Mouse (Mus musculus) liver, embryonic 11.5 days (tissue): Measurements from ENCODE around the gene Gm36245. TPM values are rescaled to one million over a fixed set of nuclear protein-coding genes. Genes with fewer than 3 reads are reported as not detected.

Experiments used
- ATAC-seq: fragments of 200-750 bp; cut with Nextera tagmentation; replicated peaks from 2 replicates; pipeline ENCODE4 v1.8.0; 2017; ENCODE audit warnings: moderate number of reproducible peaks, mild to moderate bottlenecking, moderate TSS enrichment, moderate library complexity; ENCODE audit not compliant: low FRiP score
- DNase-seq: peaks from one replicate; pipeline ENCODE4 v3.0.0-alpha.2; 2017; ENCODE audit warnings: low spot score
- H3K27ac ChIP-seq: fragments of 300-500 bp; sonication (generic); 2 replicates; pipeline ENCODE4 v1.5.1; 2014; ENCODE audit warnings: mild to moderate bottlenecking, low read depth, low read length, control low read depth
- H3K27me3 ChIP-seq: fragments of 300-500 bp; sonication (generic); replicated peaks from 2 replicates; pipeline ENCODE4 v1.6.1; 2014; ENCODE audit warnings: low read length, mixed read lengths; ENCODE audit not compliant: control insufficient read depth, insufficient read depth
- H3K36me3 ChIP-seq: fragments of 300-500 bp; sonication (generic); 2 replicates; pipeline ENCODE4 v1.6.1; 2014; ENCODE audit warnings: mild to moderate bottlenecking, low read length, moderate library complexity, mixed read lengths; ENCODE audit not compliant: control insufficient read depth, insufficient read depth
- H3K4me1 ChIP-seq: fragments of 300-500 bp; sonication (generic); replicated peaks from 2 replicates; pipeline ENCODE4 v1.6.1; 2014; ENCODE audit warnings: low read length, mixed read lengths; ENCODE audit not compliant: control insufficient read depth, insufficient read depth
- H3K4me2 ChIP-seq: fragments of 300-500 bp; sonication (generic); 2 replicates; pipeline ENCODE4 v1.6.1; 2014; ENCODE audit warnings: mild to moderate bottlenecking, control low read depth, moderate library complexity
- H3K4me3 ChIP-seq: fragments of 300-500 bp; sonication (generic); 2 replicates; pipeline ENCODE4 v1.5.1; 2014; ENCODE audit warnings: low read depth, low read length, control low read depth
- H3K9ac ChIP-seq: fragments of 300-500 bp; sonication (generic); 2 replicates; pipeline ENCODE4 v1.6.1; 2014; ENCODE audit warnings: low read depth, low read length, control low read depth
- H3K9me3 ChIP-seq: fragments of 300-500 bp; sonication (generic); 2 replicates; pipeline ENCODE4 v1.6.1; 2016; ENCODE audit warnings: low read length, inconsistent platforms, mixed read lengths; ENCODE audit not compliant: control insufficient read depth
- WGBS: fragments of 180-500 bp; shearing (Covaris S2); extraction: QIAGEN DNeasy Blood & Tissue Kit; methylation state at CpG from one replicate; pipeline ENCODE4 v1.1.7; 2014; 5-methylcytosine and 5-hydroxymethylcytosine counted together
- polyA plus RNA-seq: library from polyadenylated mRNA; unstranded; fragments of >200 nt; fragmentation: Nextera tagmentation; extraction: Ambion mirVana; gene quantifications from 2 replicates; pipeline ENCODE4 v1.2.1, GENCODE M21; 2014

Gene Gm36245
- not detected in 2 replicates for polyA plus RNA-seq

GRCm38 (mm10) chr15:77598958-77599357 is at the start of gene Gm36245:
Gm36245 (plus strand) TSS chr15:77599258.
- Histone ChIP-seq H3K27me3 (no peaks in the 10 kb centered on the region), H3K9me3 (no peaks in the 10 kb centered on the region), H3K9ac (no peak within 1 kb of the TSS), H3K4me1 (no peaks in the 10 kb centered on the region), H3K36me3 (no peaks in the 10 kb centered on the region), H3K4me2 (no peak within 1 kb of the TSS), H3K27ac (no peak within 1 kb of the TSS), H3K4me3 (no peak within 1 kb of the TSS)
- ATAC-seq: no peak
- 89% methylated on average over 1 of the region's 1 CpGs for WGBS
- no peak for DNase-seq

GRCm38 (mm10) chr15:77561792-77562191 is 37.3 kb upstream of the Gm36245 start, which contains the start of gene 1700025B11Rik:
1700025B11Rik (minus strand) TSS chr15:77561892.
- Histone ChIP-seq H3K4me2 (no peak within 1 kb of the TSS), H3K4me1 (no peaks in the 10 kb centered on the region), H3K9me3 (no peaks in the 10 kb centered on the region), H3K27ac (no peak within 1 kb of the TSS), H3K36me3 (no peaks in the 10 kb centered on the region), H3K9ac (no peak within 1 kb of the TSS), H3K4me3 (no peak within 1 kb of the TSS), H3K27me3 (no peaks in the 10 kb centered on the region)
- ATAC-seq: no peak
- DNase-seq: no peak

- H3K4me3 ChIP-seq: no peak overlapping the region
- DNase-seq: no peak
- no peak for ATAC-seq
- H3K4me1 ChIP-seq: no peaks in the 10 kb centered on the region
- no peak overlapping the region for H3K4me2 ChIP-seq
- no peaks in the 10 kb centered on the region for H3K36me3 ChIP-seq
- H3K27ac ChIP-seq: no peak overlapping the region
- H3K27me3 ChIP-seq: no peaks in the 10 kb centered on the region
- no peak overlapping the region for H3K9ac ChIP-seq
- no peaks in the 10 kb centered on the region for H3K9me3 ChIP-seq
Measured at GRCm38 (mm10) chr15:77563219-77563618, 35.8 kb upstream of the Gm36245 start.

GRCm38 (mm10) chr15:77578801-77579200 is 20.3 kb upstream of the Gm36245 start:
- Histone ChIP-seq H3K36me3 (no peaks in the 10 kb centered on the region), H3K27me3 (no peaks in the 10 kb centered on the region), H3K9ac (no peak overlapping the region), H3K4me2 (no peak overlapping the region), H3K27ac (no peak overlapping the region), H3K4me1 (no peaks in the 10 kb centered on the region), H3K9me3 (no peaks in the 10 kb centered on the region), H3K4me3 (no peak overlapping the region)
- ATAC-seq (no peak), DNase-seq (no peak)
- WGBS: 81% methylated on average over 2 of the region's 2 CpGs

GRCm38 (mm10) chr15:77579311-77579710 is 19.7 kb upstream of the Gm36245 start:
- WGBS: 88% methylated on average over 4 of the region's 4 CpGs
- H3K9me3 ChIP-seq: no peaks in the 10 kb centered on the region
- no peak overlapping the region for H3K27ac ChIP-seq
- no peak overlapping the region for H3K9ac ChIP-seq
- no peaks in the 10 kb centered on the region for H3K27me3 ChIP-seq
- no peaks in the 10 kb centered on the region for H3K4me1 ChIP-seq
- H3K4me2 ChIP-seq: no peak overlapping the region
- no peaks in the 10 kb centered on the region for H3K36me3 ChIP-seq
- H3K4me3 ChIP-seq: no peak overlapping the region
- DNase-seq (no peak), ATAC-seq (no peak)

- no peak overlapping the region for H3K9ac ChIP-seq
- no peak overlapping the region for H3K27ac ChIP-seq
- WGBS: 44% methylated on average over 1 of the region's 1 CpGs
- ATAC-seq: no peak
- no peaks in the 10 kb centered on the region for H3K36me3 ChIP-seq
- no peaks in the 10 kb centered on the region for H3K9me3 ChIP-seq
- no peak overlapping the region for H3K4me2 ChIP-seq
- no peaks in the 10 kb centered on the region for H3K27me3 ChIP-seq
- H3K4me3 ChIP-seq: no peak overlapping the region
- no peak for DNase-seq
- H3K4me1 ChIP-seq: no peaks in the 10 kb centered on the region
Measured at GRCm38 (mm10) chr15:77581681-77582080, 17.4 kb upstream of the Gm36245 start.

GRCm38 (mm10) chr15:77587026-77587425 is 12.0 kb upstream of the Gm36245 start:
- H3K4me3 ChIP-seq: no peak overlapping the region
- H3K27me3 ChIP-seq: no peaks in the 10 kb centered on the region
- no peaks in the 10 kb centered on the region for H3K9me3 ChIP-seq
- H3K4me1 ChIP-seq: no peaks in the 10 kb centered on the region
- ATAC-seq: no peak
- no peak for DNase-seq
- H3K36me3 ChIP-seq: no peaks in the 10 kb centered on the region
- no peak overlapping the region for H3K4me2 ChIP-seq
- H3K9ac ChIP-seq: no peak overlapping the region
- no peak overlapping the region for H3K27ac ChIP-seq

GRCm38 (mm10) chr15:77588981-77589380 is 10.1 kb upstream of the Gm36245 start:
- ATAC-seq (no peak), DNase-seq (no peak)
- Histone ChIP-seq H3K9me3 (no peaks in the 10 kb centered on the region), H3K36me3 (no peaks in the 10 kb centered on the region), H3K4me2 (no peak overlapping the region), H3K27ac (no peak overlapping the region), H3K4me1 (no peaks in the 10 kb centered on the region), H3K9ac (no peak overlapping the region), H3K4me3 (no peak overlapping the region), H3K27me3 (no peaks in the 10 kb centered on the region)

GRCm38 (mm10) chr15:77590881-77591280 is 8.2 kb upstream of the Gm36245 start:
- WGBS: 69% methylated on average over 2 of the region's 2 CpGs
- H3K4me2 ChIP-seq: no peak overlapping the region
- H3K4me3 ChIP-seq: no peak overlapping the region
- no peaks in the 10 kb centered on the region for H3K4me1 ChIP-seq
- no peak overlapping the region for H3K27ac ChIP-seq
- no peak overlapping the region for H3K9ac ChIP-seq
- ATAC-seq: no peak
- DNase-seq: no peak
- H3K27me3 ChIP-seq: no peaks in the 10 kb centered on the region
- no peaks in the 10 kb centered on the region for H3K36me3 ChIP-seq
- H3K9me3 ChIP-seq: no peaks in the 10 kb centered on the region
